Mouse (Mus musculus) liver, adult 2 months (tissue): ENCODE measurements around the gene Tpsab1. TPM values are rescaled to one million over a fixed set of nuclear protein-coding genes. Genes with fewer than 3 reads are reported as not detected.

Experiments used
- DNase-seq: peaks from one replicate; pipeline ENCODE4 v3.0.0-alpha.2; 2011; ENCODE audit warnings: low read depth, low spot score; ENCODE audit errors: extremely low read depth
- H3K27ac ChIP-seq: fragments of 200-500 bp; replicated peaks from 2 replicates; pipeline ENCODE4 v1.5.1; 2012; ENCODE audit warnings: low read depth, mild to moderate bottlenecking, control low read depth, inconsistent platforms, low read length; ENCODE audit not compliant: insufficient read depth
- H3K27me3 ChIP-seq: fragments of 200-500 bp; 2 replicates; pipeline ENCODE4 v1.6.1; 2012; ENCODE audit warnings: mild to moderate bottlenecking, moderate library complexity, low read length, inconsistent platforms; ENCODE audit not compliant: control insufficient read depth, insufficient read depth
- H3K36me3 ChIP-seq: fragments of 200-500 bp; 2 replicates; pipeline ENCODE4 v1.6.1; 2012; ENCODE audit warnings: low read length, inconsistent platforms; ENCODE audit not compliant: control insufficient read depth, insufficient read depth
- H3K4me1 ChIP-seq: fragments of 200-500 bp; 2 replicates; pipeline ENCODE4 v1.6.1; 2011; ENCODE audit warnings: low read length; ENCODE audit not compliant: control insufficient read depth, insufficient read depth
- H3K4me3 ChIP-seq: fragments of 200-500 bp; 2 replicates; pipeline ENCODE4 v1.5.1; 2011; ENCODE audit warnings: low read depth, mild to moderate bottlenecking, control low read depth, low read length, moderate library complexity; ENCODE audit not compliant: insufficient read depth
- H3K79me2 ChIP-seq: fragments of 200-500 bp; 2 replicates; pipeline ENCODE4 v1.6.1; 2012; ENCODE audit warnings: inconsistent platforms, mild to moderate bottlenecking, low read length, moderate library complexity; ENCODE audit not compliant: control insufficient read depth, insufficient read depth
- H3K9ac ChIP-seq: fragments of 200-500 bp; 2 replicates; pipeline ENCODE4 v1.6.1; 2012; ENCODE audit warnings: low read depth, mild to moderate bottlenecking, control low read depth, inconsistent platforms, low read length
- CTCF ChIP-seq: fragments of 200-500 bp; IDR thresholded peaks from 2 replicates; pipeline ENCODE4 v1.5.1; 2011; ENCODE audit warnings: low read depth, low read length, control low read depth
- POLR2A ChIP-seq: fragments of 200-500 bp; IDR thresholded peaks from 2 replicates; pipeline ENCODE4 v1.6.1; 2011; ENCODE audit warnings: low read length, control low read depth; ENCODE audit not compliant: insufficient read depth; ENCODE audit errors: extremely low read depth
- WGBS: fragments of 180-500 bp; shearing (Covaris S2); methylation state at CpG from one replicate; pipeline ENCODE4 v1.1.7; 2018; 5-methylcytosine and 5-hydroxymethylcytosine counted together
- polyA plus RNA-seq: library from polyadenylated mRNA; depleted of rRNA; stranded (reverse); fragments of >200 nt; gene quantifications from 2 replicates; pipeline ENCODE4 v1.2.3, GENCODE M21; 2012; rRNA removed
- total RNA-seq: library from RNA; depleted of rRNA; stranded (reverse); fragments of >200 nt; gene quantifications from 2 replicates; pipeline ENCODE4 v1.2.3, GENCODE M21; 2014; rRNA removed

Tpsab1 gene
- not detected in 2 replicates for total RNA-seq
- polyA plus RNA-seq: not detected in 2 replicates

GRCm38 (mm10) chr17:25345462-25345861 lies at the start of gene Tpsab1:
TSS of gene Tpsab1 (minus strand) at chr17:25345562.
- Histone ChIP-seq H3K27me3 (no peaks in the 10 kb centered on the region), H3K4me1 (peaks cover 6% of the 10 kb centered on the region), H3K9ac (no peak within 1 kb of the TSS), H3K27ac (no peak within 1 kb of the TSS), H3K79me2 (no peaks in the 10 kb centered on the region), H3K4me3 (no peak within 1 kb of the TSS), H3K36me3 (no peaks in the 10 kb centered on the region)
- DNase-seq: no peak
- no peak for TF ChIP-seq CTCF
- TF ChIP-seq POLR2A: no peak
- WGBS: 90% methylated on average over 4 of the region's 4 CpGs

GRCm38 (mm10) chr17:25394526-25394925 lies 49.2 kb upstream of the Tpsab1 start:
- no peak overlapping the region for H3K4me3 ChIP-seq
- TF ChIP-seq POLR2A (no peak), CTCF (no peak)
- H3K4me1 ChIP-seq: no peaks in the 10 kb centered on the region
- WGBS: 78% methylated on average over 4 of the region's 4 CpGs
- H3K36me3 ChIP-seq: no peaks in the 10 kb centered on the region
- H3K9ac ChIP-seq: no peak overlapping the region
- no peaks in the 10 kb centered on the region for H3K27me3 ChIP-seq
- no peak for DNase-seq
- H3K79me2 ChIP-seq: no peaks in the 10 kb centered on the region
- H3K27ac ChIP-seq: no peak overlapping the region

- Histone ChIP-seq H3K36me3 (no peaks in the 10 kb centered on the region), H3K79me2 (no peaks in the 10 kb centered on the region), H3K27ac (no peak overlapping the region), H3K9ac (no peak overlapping the region), H3K4me1 (no peaks in the 10 kb centered on the region), H3K27me3 (no peaks in the 10 kb centered on the region), H3K4me3 (no peak overlapping the region)
- WGBS: 33% methylated on average over 9 of the region's 9 CpGs
- DNase-seq: no peak
- TF ChIP-seq POLR2A: no peak
- TF ChIP-seq CTCF: no peak
These were observed 28.6 kb upstream of the Tpsab1 start for GRCm38 (mm10) chr17:25374011-25374410.

- Histone ChIP-seq H3K27me3 (no peaks in the 10 kb centered on the region), H3K79me2 (no peaks in the 10 kb centered on the region), H3K27ac (no peak overlapping the region), H3K36me3 (no peaks in the 10 kb centered on the region), H3K9ac (no peak overlapping the region), H3K4me3 (no peak overlapping the region), H3K4me1 (no peaks in the 10 kb centered on the region)
- no peak for TF ChIP-seq CTCF
- no peak for TF ChIP-seq POLR2A
- 35% methylated on average over 8 of the region's 8 CpGs for WGBS
- DNase-seq: no peak
These were observed 27.1 kb upstream of the Tpsab1 start for GRCm38 (mm10) chr17:25372491-25372890.

- no peaks in the 10 kb centered on the region for H3K79me2 ChIP-seq
- H3K36me3 ChIP-seq: no peaks in the 10 kb centered on the region
- no peaks in the 10 kb centered on the region for H3K27me3 ChIP-seq
- H3K4me3 ChIP-seq: no peak within 1 kb of the TSS
- H3K4me1 ChIP-seq: no peaks in the 10 kb centered on the region
- H3K27ac ChIP-seq: no peak within 1 kb of the TSS
- DNase-seq: no peak
- 68% methylated on average over 3 of the region's 3 CpGs for WGBS
- TF ChIP-seq POLR2A: no peak
- TF ChIP-seq CTCF: no peak
- no peak within 1 kb of the TSS for H3K9ac ChIP-seq
These were observed 23.6 kb upstream of the Tpsab1 start, which contains the start of gene Tpsg1 for GRCm38 (mm10) chr17:25368973-25369372. TSS of gene Tpsg1 (plus strand) at chr17:25369273.

GRCm38 (mm10) chr17:25366005-25366404 lies 20.6 kb upstream of the Tpsab1 start, which contains the start of gene Tpsb2:
TSS of gene Tpsb2 (plus strand) at chr17:25366305.
- Histone ChIP-seq H3K4me1 (no peaks in the 10 kb centered on the region), H3K27me3 (no peaks in the 10 kb centered on the region), H3K27ac (no peak within 1 kb of the TSS), H3K36me3 (no peaks in the 10 kb centered on the region), H3K79me2 (no peaks in the 10 kb centered on the region), H3K9ac (no peak within 1 kb of the TSS), H3K4me3 (no peak within 1 kb of the TSS)
- no peak for DNase-seq
- 72% methylated on average over 2 of the region's 2 CpGs for WGBS
- TF ChIP-seq POLR2A (no peak), CTCF (no peak)
